Mouse (Mus musculus) T-cell, adult 66 days (primary cell): Measurements from ENCODE around the gene Plch2. TPM values are rescaled to one million over a fixed set of nuclear protein-coding genes. Genes with fewer than 3 reads are reported as not detected.

ENCODE experiments used
- total RNA-seq, 2 experiments: library from RNA; stranded (reverse); gene quantifications; 3 replicates in 1 of 2; 4 replicates in 1 of 2; pipeline ENCODE4 v1.2.4; 2023

Plch2 gene
- 1 to 10 TPM in 1 of 2 experiments, under 1 TPM in 1; 0.61 to 1.7 TPM for total RNA-seq

DNA sequence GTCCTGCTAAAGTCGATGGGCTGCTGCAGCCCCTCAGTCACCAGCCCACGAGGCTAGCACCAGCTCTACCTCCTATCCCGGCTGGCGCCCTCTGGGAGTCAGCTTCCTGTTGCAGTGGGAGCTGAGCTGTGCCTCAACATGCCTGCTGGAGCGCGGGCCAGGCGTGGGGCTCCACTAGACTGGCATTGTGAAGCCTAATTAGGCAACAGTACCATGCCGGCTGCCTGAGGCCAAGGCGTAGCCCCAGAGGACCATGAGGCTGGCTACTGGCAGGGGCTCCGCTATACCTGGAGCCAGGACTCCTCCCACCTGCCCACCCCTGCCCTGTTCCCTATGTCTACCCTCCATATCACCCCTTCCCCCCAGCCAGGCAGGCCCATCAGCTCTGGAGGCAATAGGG lies at the start of gene Plch2:
Gene Plch2, minus strand, starts transcription at position 61 of the 400 bp plus-strand sequence.

DNA sequence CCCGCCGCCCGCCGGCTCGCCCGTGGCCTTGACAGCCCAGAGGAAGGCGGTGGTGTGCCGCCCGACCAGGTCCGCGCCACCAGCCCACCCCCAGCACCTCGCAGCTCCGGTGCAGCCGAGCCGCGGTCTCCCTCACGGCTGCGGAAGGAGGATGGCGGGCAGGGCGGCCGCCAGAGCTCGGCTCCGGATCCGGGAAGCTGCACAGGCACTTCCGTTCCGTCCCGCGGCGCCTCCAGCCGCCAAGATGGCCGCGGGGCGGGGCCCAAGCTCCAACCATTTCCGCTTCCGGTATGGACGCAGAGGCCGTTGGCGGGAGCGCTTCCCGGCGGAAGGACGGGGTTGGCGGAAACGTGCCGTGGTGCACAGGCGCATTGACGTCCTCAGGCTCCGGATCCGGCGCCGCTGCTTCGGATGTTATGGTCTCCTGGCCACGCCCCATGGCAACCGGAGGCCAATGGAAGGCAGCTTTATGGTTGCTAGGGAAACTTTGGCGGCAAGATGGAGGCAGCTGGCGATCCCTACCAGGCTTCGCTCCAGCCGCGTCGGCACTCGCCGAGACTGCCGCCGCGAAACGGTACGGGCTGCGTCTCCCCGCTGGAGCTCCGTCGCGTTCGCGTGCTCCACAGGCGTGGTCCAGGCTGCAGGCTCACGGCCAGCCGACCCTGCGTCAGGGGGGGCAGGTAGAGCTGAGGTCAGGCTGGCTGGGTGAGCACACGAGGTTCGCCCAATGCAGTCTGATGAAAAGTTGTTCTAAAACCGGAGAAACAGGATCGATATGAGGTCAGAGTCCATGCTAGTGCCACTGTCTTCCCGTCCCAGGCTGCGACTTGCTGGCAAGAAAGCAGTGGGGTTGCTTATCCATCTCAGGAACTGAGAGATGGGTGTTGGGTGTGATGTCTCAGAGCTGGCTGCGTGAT lies 29.8 kb upstream of the Plch2 start, which contains the start of the genes Rer1 and Morn1:
Gene Rer1, minus strand, starts transcription at position 275 of the 917 bp plus-strand sequence.
Gene Morn1, plus strand, starts transcription at position 470 of the 917 bp plus-strand sequence.

DNA sequence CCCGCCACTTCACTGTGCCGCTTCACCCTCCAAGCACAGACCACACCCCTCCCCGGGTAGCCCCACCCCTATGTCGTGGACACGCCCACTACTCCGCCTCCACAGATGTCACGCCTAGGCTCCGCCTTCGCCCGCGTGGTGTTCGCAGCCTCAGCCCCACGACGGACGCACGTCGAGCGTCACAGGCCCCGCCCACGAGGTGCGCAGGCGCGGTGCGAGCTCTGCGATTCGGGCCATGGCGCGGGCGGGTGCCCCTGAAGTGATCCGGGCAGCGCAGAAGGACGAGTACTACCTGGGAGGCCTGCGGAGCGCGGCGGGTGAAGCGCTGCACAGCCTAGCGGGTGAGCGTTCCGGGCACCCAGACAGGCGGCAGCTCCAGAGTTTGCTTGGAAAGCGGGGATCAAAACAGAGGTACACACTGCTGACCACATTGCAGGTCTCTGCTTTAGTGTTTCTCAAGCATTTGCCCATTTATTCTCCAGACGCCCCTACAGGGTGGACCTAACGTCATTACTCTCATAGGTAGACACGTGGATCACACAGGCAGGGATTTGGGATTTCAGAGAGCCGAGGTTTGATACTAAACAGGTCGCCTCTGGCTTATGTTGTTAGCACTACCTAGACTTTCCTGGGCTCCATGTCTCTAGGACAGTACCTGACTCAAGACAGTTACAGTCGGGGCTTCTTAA lies 10.4 kb upstream of the Plch2 start, which contains the start of gene Pex10:
Gene Pex10, plus strand, starts transcription at position 183 of the 689 bp plus-strand sequence.

DNA sequence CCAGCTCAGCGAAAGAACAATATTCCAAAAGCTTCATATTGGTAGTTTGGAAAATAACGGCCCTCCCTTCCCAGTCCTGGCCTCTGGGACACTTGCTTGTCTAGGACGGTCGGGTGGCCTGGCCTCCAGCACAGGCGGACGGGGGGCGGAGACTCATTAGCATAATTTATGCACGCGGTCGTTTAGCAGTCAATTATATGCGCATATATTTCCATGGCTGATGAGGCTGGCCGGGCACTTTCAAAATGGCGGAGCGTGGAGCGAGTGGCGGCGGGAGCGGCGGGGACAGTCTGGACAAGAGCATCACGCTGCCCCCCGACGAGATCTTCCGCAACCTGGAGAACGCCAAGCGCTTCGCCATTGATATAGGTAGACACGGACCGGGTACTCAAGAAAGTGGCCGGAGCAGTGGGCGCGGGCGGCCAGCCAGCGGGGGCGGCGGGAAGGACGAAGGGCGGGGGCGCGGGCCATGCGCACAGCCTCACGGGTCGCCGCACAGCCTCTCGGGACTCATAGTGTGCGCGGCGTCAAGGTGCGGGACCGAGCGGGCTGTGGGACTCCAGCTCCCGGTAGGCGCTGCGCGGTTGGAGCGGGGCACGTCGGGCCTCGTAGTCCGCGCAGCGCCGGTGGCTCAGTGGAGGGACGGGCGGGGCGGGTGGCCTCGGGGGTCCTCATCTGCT lies 92.5 kb downstream of the Plch2 start, which contains the start of gene Pank4:
Gene Pank4, plus strand, starts transcription at position 223 of the 680 bp plus-strand sequence.

DNA sequence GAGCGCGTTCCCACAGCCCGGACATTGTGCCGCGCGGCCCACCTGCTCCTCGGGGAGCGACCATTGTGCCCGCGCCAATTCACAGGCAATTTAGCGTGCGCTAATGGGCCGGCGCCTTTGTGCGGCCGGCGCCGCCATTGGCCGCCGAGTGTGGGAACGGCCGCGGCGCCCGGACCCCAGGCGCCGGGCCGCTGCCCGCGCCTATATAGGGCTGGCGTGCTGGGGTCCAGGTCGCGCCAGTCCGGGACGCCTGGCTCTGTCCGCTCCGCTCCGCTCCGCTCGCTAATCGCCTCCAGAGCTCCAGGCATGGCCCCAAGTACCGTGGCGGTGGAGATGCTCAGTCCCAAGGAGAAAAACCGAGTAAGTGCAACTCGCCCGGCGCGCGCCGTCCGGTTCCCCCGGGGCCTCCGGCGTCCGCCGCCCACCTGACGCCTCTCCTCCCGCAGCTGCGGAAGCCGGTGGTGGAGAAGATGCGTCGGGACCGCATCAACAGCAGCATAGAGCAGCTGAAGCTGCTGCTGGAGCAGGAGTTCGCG lies 95.8 kb downstream of the Plch2 start, which contains the start of gene Hes5:
Gene Hes5, plus strand, starts transcription at position 234 of the 536 bp plus-strand sequence.

Other genes starting within 250 kb of the Plch2 start
- gene Ttc34, start 219.3 kb downstream of the Plch2 start, total RNA-seq = not detected
- gene Mmel1, start 187.2 kb downstream of the Plch2 start, total RNA-seq = not detected
- 1 to 10 TPM; 1.2 to 2.9 TPM for gene Fam213b, start 157.6 kb downstream of the Plch2 start, total RNA-seq
- 100 to 1,000 TPM; 136 to 156 TPM for gene Tnfrsf14, start 128.2 kb downstream of the Plch2 start, total RNA-seq
- under 1 TPM; 0.58 to 0.59 TPM for gene Hes5, start 95.9 kb downstream of the Plch2 start, total RNA-seq
- 10 to 100 TPM; 96.9 to 97.9 TPM for gene Pank4, start 92.7 kb downstream of the Plch2 start, total RNA-seq
- gene Pex10, start 10.2 kb upstream of the Plch2 start, total RNA-seq = 1 to 10 TPM; 9.1 to 9.7 TPM
- gene Rer1, start 29.6 kb upstream of the Plch2 start, total RNA-seq = 10 to 100 TPM; 69.9 to 70.7 TPM
- gene Morn1, start 29.8 kb upstream of the Plch2 start, total RNA-seq = 1 to 10 TPM; 1.5 to 2.7 TPM
- 100 to 1,000 TPM; 118 to 125 TPM for gene Ski, start 165.8 kb upstream of the Plch2 start, total RNA-seq
- 10 to 100 TPM; 48.2 to 52.4 TPM for gene Faap20, start 193.0 kb upstream of the Plch2 start, total RNA-seq